Mouse (Mus musculus) CH12.LX (cell line): Measurements from ENCODE around the gene Nrros.

Source experiments
- BHLHE40 ChIP-seq: IDR thresholded peaks from 2 replicates; pipeline ENCODE4 v1.6.1; 2011; ENCODE audit warnings: mild to moderate bottlenecking, low read depth, low read length, improper control_type of control experiment
- CTCF ChIP-seq, 2 experiments: IDR thresholded peaks in 1 of 2; conservative IDR thresholded peaks in 1 of 2; 2 replicates each; pipeline ENCODE4 v1.5.1; 2011 to 2012; ENCODE audit warnings: low read depth in 2 of 2, low read length in 2 of 2, improper control_type of control experiment in 1 of 2, inconsistent platforms in 1 of 2, mild to moderate bottlenecking in 1 of 2, moderate library complexity in 1 of 2
- EP300 ChIP-seq: IDR thresholded peaks from 2 replicates; pipeline ENCODE4 v1.6.1; 2011; ENCODE audit warnings: low read length, improper control_type of control experiment
- GABPA ChIP-seq: IDR thresholded peaks from 2 replicates; pipeline ENCODE4 v1.6.1; 2012; ENCODE audit warnings: low read depth, low read length, improper control_type of control experiment, inconsistent platforms; ENCODE audit not compliant: insufficient replicate concordance
- MAZ ChIP-seq: IDR thresholded peaks from 2 replicates; pipeline ENCODE4 v1.6.1; 2012; ENCODE audit warnings: low read depth, mild to moderate bottlenecking, inconsistent platforms, low read length, improper control_type of control experiment, moderate library complexity
- POLR2AphosphoS2 ChIP-seq: IDR thresholded peaks from 2 replicates; pipeline ENCODE4 v1.6.1; 2011; ENCODE audit warnings: low read depth, low read length, improper control_type of control experiment
- RCOR1 ChIP-seq: conservative IDR thresholded peaks from 2 replicates; pipeline ENCODE4 v1.6.1; 2012; ENCODE audit warnings: low read depth, mild to moderate bottlenecking, inconsistent platforms, low read length, improper control_type of control experiment
- USF1 ChIP-seq: IDR thresholded peaks from 2 replicates; pipeline ENCODE4 v1.6.1; 2014; ENCODE audit warnings: low read depth, mild to moderate bottlenecking, inconsistent platforms, low read length, improper control_type of control experiment

DNA sequence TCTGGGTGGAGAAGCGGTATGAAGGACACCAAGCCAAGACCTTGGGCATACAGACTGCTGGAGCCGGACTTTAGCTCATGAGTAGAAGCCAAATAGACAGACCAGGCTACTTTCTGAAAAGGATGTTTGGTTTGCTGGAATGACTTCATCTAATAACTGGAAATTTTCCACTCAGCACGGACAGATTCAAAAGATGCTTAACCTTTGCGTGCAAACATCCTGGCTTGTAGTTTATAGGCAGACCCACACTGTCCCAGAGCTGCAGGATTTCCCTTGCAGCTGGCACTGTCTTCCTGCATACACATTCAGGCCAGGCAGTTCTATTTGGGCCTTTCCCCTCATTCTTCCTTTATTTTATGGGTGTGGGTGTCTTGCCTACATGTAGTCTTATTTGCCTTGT lies 38.3 kb downstream of the Nrros start:
- TF ChIP-seq BHLHE40 (no peak), RCOR1 (no peak), EP300 (no peak), POLR2AphosphoS2 (no peak), GABPA (no peak), CTCF (conservative IDR thresholded peaks at IDR 0.05 in 1 of 2, IDR thresholded peaks at IDR 0.05 in 1 of 2; ENCODE audit: low read depth in 2 of 2, low read length in 2 of 2) (no peak), USF1 (no peak), MAZ (no peak)
